Mouse (Mus musculus): ENCODE data around the gene Usp28.

DNA sequence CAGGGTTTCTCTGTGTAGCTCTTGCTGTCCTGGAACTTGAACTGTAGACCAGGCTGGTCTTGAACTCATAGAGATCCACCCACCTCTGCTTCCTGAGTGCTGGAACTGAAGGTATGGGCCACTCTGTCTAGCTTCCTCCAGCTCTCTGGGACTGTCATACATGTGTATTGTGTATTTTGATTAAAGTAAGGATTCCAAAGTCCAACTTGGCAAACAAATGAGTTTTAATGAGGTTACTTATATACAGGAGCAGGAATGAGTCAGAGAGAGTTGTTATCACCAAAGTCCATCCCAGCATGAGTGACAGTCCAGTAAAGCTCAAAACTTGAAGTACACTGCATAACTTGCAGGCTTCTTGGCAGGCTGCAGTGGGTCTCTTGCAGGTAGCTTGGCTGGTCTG lies 3.3 kb upstream of the Usp28 start:
- TF ChIP-seq CTCF (IDR thresholded peaks at IDR 0.05; ENCODE audit: borderline replicate concordance, insufficient read depth, low read depth, low read length): no peak
- no peak for TF ChIP-seq POLR2A (IDR thresholded peaks at IDR 0.05; ENCODE audit: borderline replicate concordance, insufficient read depth, low read length)

Data from cerebellum, adult 2 months (tissue).